Mouse (Mus musculus) erythroid progenitor cell, adult 5-6 weeks (primary cell): Measurements from ENCODE around the gene Fam129c. TPM values are rescaled to one million over a fixed set of nuclear protein-coding genes. Genes with fewer than 3 reads are reported as not detected.

Experiments
- ATAC-seq: replicated peaks from 2 replicates; pipeline ENCODE4 v1.8.0; 2016; ENCODE audit warnings: moderate number of reproducible peaks, mild to moderate bottlenecking, moderate TSS enrichment, inconsistent platforms; ENCODE audit not compliant: poor library complexity, low FRiP score, severe bottlenecking
- total RNA-seq, 2 experiments: library from RNA; stranded (forward) in 1 of 2; stranded (reverse) in 1 of 2; fragments of 150-400 nt in 1 of 2; fragments of 186-747, 209-891 nt in 1 of 2; gene quantifications; 2 replicates each; pipeline versions ENCODE4 v1.2.3 to v1.2.4; 2015 to 2017; ENCODE audit warnings: low replicate concordance in 2 of 2

Fam129c gene
- total RNA-seq, 2 experiments from 2014 or later: 7.4 to 135 TPM

DNA sequence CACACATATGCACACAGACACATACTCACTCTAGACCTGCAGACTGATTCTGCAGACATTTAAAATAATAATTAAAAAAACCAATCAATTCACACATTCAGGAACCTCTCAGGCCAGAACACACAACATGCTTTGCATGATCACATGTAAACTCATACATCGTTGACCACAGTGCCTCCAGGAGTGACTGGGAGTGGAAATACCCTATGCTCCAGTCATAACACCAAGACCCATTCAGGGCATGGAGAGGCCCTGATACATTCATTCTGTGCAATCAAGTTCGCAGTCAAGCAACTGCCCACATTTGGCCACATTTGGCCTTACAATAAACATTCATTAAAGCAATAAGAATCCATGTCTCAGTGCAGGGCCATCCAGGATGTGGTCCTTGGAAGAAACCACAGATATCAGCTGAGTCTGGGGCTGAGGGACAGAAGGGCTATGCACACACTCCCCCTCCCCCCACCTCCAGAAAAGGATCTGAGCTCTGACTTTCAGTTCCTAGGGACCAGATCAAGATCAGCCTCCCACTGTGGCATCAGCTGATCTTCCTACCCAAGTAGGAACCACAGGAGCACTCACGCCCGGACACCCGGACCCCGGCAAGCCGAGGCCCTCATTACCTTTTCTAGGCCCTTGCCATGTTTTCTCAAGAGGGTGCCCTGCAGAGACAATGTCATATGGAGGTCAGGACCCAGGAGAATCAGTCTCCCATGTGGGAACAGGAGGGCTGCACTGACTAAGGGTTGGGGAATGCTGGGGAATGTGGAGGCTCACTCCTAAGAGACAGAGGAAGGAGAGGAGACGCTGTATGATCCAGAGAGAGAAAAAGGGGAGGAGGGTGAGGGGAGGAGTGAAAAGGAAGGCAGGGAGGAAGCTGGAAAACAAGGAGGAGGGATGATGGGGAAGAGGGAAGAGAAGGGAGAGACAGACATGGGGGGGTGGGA is 40.0 kb downstream of the Fam129c start:
- no peak for ATAC-seq

GRCm38 (mm10) chr8:71638321-71638720 is 40.9 kb downstream of the Fam129c start:
- ATAC-seq: no peak

DNA sequence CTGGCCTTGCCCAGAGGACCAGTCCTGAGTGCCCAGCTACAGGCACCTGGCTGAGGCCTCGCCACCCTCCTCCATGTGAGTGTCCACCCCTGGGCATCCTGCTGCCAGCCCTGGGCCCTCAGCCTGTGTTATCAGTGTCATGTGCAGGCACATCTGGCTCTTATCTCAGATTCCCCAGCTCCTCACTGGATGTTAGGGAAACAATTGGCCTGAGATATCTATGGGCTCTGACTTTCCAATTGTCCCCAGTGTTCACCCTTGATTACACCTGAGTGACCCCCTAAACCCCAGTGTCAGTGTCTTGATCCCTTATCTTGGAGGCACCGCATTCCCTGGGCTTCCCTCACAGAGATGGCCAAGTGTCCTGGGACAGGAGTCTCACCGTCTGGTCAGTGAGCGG is 41.9 kb downstream of the Fam129c start:
- ATAC-seq: no peak

GRCm38 (mm10) chr8:71645510-71645909 is 48.1 kb downstream of the Fam129c start:
- ATAC-seq: no peak

GRCm38 (mm10) chr8:71654600-71654999 is 57.2 kb downstream of the Fam129c start:
- no peak for ATAC-seq

Other genes with a start within 250 kb of the Fam129c start
- 46.1 and 99.8 TPM in 2 replicates for gene Use1, start 230.8 kb upstream of the Fam129c start, total RNA-seq (2015; ENCODE audit: low replicate concordance)
- gene Use1, start 230.8 kb upstream of the Fam129c start, total RNA-seq (2017; ENCODE audit: low replicate concordance): 48.1 and 59.2 TPM in 2 replicates
- 1.7 and 13.7 TPM in 2 replicates for gene Ocel1, start 226.3 kb upstream of the Fam129c start, total RNA-seq (2015; ENCODE audit: low replicate concordance)
- 10.4 and 10.7 TPM in 2 replicates for gene Ocel1, start 226.3 kb upstream of the Fam129c start, total RNA-seq (2017; ENCODE audit: low replicate concordance)
- gene Nr2f6, start 215.7 kb upstream of the Fam129c start, total RNA-seq (2015; ENCODE audit: low replicate concordance): not detected in 2 replicates
- 1.4 and 6.7 TPM in 2 replicates for gene Nr2f6, start 215.7 kb upstream of the Fam129c start, total RNA-seq (2017; ENCODE audit: low replicate concordance)
- gene Ushbp1, start 201.8 kb upstream of the Fam129c start, total RNA-seq (2015; ENCODE audit: low replicate concordance): not detected in 2 replicates
- 0.64 TPM in 1 of 2 replicates, not detected in the other for gene Ushbp1, start 201.8 kb upstream of the Fam129c start, total RNA-seq (2017; ENCODE audit: low replicate concordance)
- gene Babam1, start 200.8 kb upstream of the Fam129c start, total RNA-seq (2015; ENCODE audit: low replicate concordance): 35.0 and 51.6 TPM in 2 replicates
- gene Babam1, start 200.8 kb upstream of the Fam129c start, total RNA-seq (2017; ENCODE audit: low replicate concordance): 22.3 and 44.8 TPM in 2 replicates
- 208 and 222 TPM in 2 replicates for gene Ankle1, start 191.6 kb upstream of the Fam129c start, total RNA-seq (2015; ENCODE audit: low replicate concordance)
- 343 and 473 TPM in 2 replicates for gene Ankle1, start 191.6 kb upstream of the Fam129c start, total RNA-seq (2017; ENCODE audit: low replicate concordance)
- 1.3 and 1.4 TPM in 2 replicates for gene Abhd8, start 134.0 kb upstream of the Fam129c start, total RNA-seq (2015; ENCODE audit: low replicate concordance)
- gene Abhd8, start 134.0 kb upstream of the Fam129c start, total RNA-seq (2017; ENCODE audit: low replicate concordance): 3.0 and 4.5 TPM in 2 replicates
- gene Mrpl34, start 132.7 kb upstream of the Fam129c start, total RNA-seq (2015; ENCODE audit: low replicate concordance): 23.1 and 38.2 TPM in 2 replicates
- 14.1 and 17.5 TPM in 2 replicates for gene Mrpl34, start 132.7 kb upstream of the Fam129c start, total RNA-seq (2017; ENCODE audit: low replicate concordance)
- 23.9 and 35.7 TPM in 2 replicates for gene Dda1, start 128.4 kb upstream of the Fam129c start, total RNA-seq (2015; ENCODE audit: low replicate concordance)
- 17.8 and 18.1 TPM in 2 replicates for gene Dda1, start 128.4 kb upstream of the Fam129c start, total RNA-seq (2017; ENCODE audit: low replicate concordance)
- not detected in 2 replicates for gene Ano8, start 111.7 kb upstream of the Fam129c start, total RNA-seq (2015; ENCODE audit: low replicate concordance)
- gene Ano8, start 111.7 kb upstream of the Fam129c start, total RNA-seq (2017; ENCODE audit: low replicate concordance): 0.13 TPM in 1 of 2 replicates, not detected in the other
- 2.1 and 4.0 TPM in 2 replicates for gene Gtpbp3, start 109.5 kb upstream of the Fam129c start, total RNA-seq (2015; ENCODE audit: low replicate concordance)
- 0.83 and 4.0 TPM in 2 replicates for gene Gtpbp3, start 109.5 kb upstream of the Fam129c start, total RNA-seq (2017; ENCODE audit: low replicate concordance)
- not detected in 2 replicates for gene Plvap, start 85.9 kb upstream of the Fam129c start, total RNA-seq (2015; ENCODE audit: low replicate concordance)
- gene Plvap, start 85.9 kb upstream of the Fam129c start, total RNA-seq (2017; ENCODE audit: low replicate concordance): not detected in 2 replicates
- not detected in 2 replicates for gene Ccdc194, start 71.9 kb upstream of the Fam129c start, total RNA-seq (2015; ENCODE audit: low replicate concordance)
- gene Ccdc194, start 71.9 kb upstream of the Fam129c start, total RNA-seq (2017; ENCODE audit: low replicate concordance): not detected in 2 replicates
- 7.6 TPM in 1 of 2 replicates, not detected in the other for gene Bst2, start 60.2 kb upstream of the Fam129c start, total RNA-seq (2015; ENCODE audit: low replicate concordance)
- gene Bst2, start 60.2 kb upstream of the Fam129c start, total RNA-seq (2017; ENCODE audit: low replicate concordance): 15.1 and 28.2 TPM in 2 replicates
- 7.6 and 9.6 TPM in 2 replicates for gene Mvb12a, start 54.7 kb upstream of the Fam129c start, total RNA-seq (2015; ENCODE audit: low replicate concordance)
- gene Mvb12a, start 54.7 kb upstream of the Fam129c start, total RNA-seq (2017; ENCODE audit: low replicate concordance): 2.1 and 4.5 TPM in 2 replicates
- not detected in 2 replicates for gene Tmem221, start 38.8 kb upstream of the Fam129c start, total RNA-seq (2015; ENCODE audit: low replicate concordance)
- not detected in 2 replicates for gene Tmem221, start 38.8 kb upstream of the Fam129c start, total RNA-seq (2017; ENCODE audit: low replicate concordance)
- not detected in 2 replicates for gene Nxnl1, start 31.0 kb upstream of the Fam129c start, total RNA-seq (2015; ENCODE audit: low replicate concordance)
- gene Nxnl1, start 31.0 kb upstream of the Fam129c start, total RNA-seq (2017; ENCODE audit: low replicate concordance): not detected in 2 replicates
- gene Slc27a1, start 28.8 kb upstream of the Fam129c start, total RNA-seq (2015; ENCODE audit: low replicate concordance): 1.1 and 1.7 TPM in 2 replicates
- not detected in 2 replicates for gene Slc27a1, start 28.8 kb upstream of the Fam129c start, total RNA-seq (2017; ENCODE audit: low replicate concordance)
- 31.4 and 36.9 TPM in 2 replicates for gene Pgls, start 5.5 kb upstream of the Fam129c start, total RNA-seq (2015; ENCODE audit: low replicate concordance)
- gene Pgls, start 5.5 kb upstream of the Fam129c start, total RNA-seq (2017; ENCODE audit: low replicate concordance): 14.8 and 31.8 TPM in 2 replicates
- 5.9 and 19.5 TPM in 2 replicates for gene Colgalt1, start 13.3 kb downstream of the Fam129c start, total RNA-seq (2015; ENCODE audit: low replicate concordance)
- gene Colgalt1, start 13.3 kb downstream of the Fam129c start, total RNA-seq (2017; ENCODE audit: low replicate concordance): 9.2 and 11.0 TPM in 2 replicates
- gene Unc13a, start 74.1 kb downstream of the Fam129c start, total RNA-seq (2015; ENCODE audit: low replicate concordance): not detected in 2 replicates
- not detected in 2 replicates for gene Unc13a, start 74.1 kb downstream of the Fam129c start, total RNA-seq (2017; ENCODE audit: low replicate concordance)
- gene Jak3, start 78.6 kb downstream of the Fam129c start, total RNA-seq (2015; ENCODE audit: low replicate concordance): 2.1 and 5.4 TPM in 2 replicates
- gene Jak3, start 78.6 kb downstream of the Fam129c start, total RNA-seq (2017; ENCODE audit: low replicate concordance): 0.68 and 0.90 TPM in 2 replicates
- 3.6 TPM in 1 of 2 replicates, not detected in the other for gene Insl3, start 91.6 kb downstream of the Fam129c start, total RNA-seq (2015; ENCODE audit: low replicate concordance)
- not detected in 2 replicates for gene Insl3, start 91.6 kb downstream of the Fam129c start, total RNA-seq (2017; ENCODE audit: low replicate concordance)
- 12.2 and 12.3 TPM in 2 replicates for gene B3gnt3, start 104.1 kb downstream of the Fam129c start, total RNA-seq (2015; ENCODE audit: low replicate concordance)
- gene B3gnt3, start 104.1 kb downstream of the Fam129c start, total RNA-seq (2017; ENCODE audit: low replicate concordance): 10.9 and 14.4 TPM in 2 replicates
- 152 and 165 TPM in 2 replicates for gene Fcho1, start 128.1 kb downstream of the Fam129c start, total RNA-seq (2015; ENCODE audit: low replicate concordance)
- 245 and 276 TPM in 2 replicates for gene Fcho1, start 128.1 kb downstream of the Fam129c start, total RNA-seq (2017; ENCODE audit: low replicate concordance)